Mouse (Mus musculus) embryo, embryonic 9.5 days (tissue): ENCODE results near the gene Stx5a.

Experiments used
- DNase-seq: peaks from one replicate; pipeline ENCODE4 v3.0.0-alpha.2; 2017; ENCODE audit errors: extremely low spot score

The Stx5a gene

DNA sequence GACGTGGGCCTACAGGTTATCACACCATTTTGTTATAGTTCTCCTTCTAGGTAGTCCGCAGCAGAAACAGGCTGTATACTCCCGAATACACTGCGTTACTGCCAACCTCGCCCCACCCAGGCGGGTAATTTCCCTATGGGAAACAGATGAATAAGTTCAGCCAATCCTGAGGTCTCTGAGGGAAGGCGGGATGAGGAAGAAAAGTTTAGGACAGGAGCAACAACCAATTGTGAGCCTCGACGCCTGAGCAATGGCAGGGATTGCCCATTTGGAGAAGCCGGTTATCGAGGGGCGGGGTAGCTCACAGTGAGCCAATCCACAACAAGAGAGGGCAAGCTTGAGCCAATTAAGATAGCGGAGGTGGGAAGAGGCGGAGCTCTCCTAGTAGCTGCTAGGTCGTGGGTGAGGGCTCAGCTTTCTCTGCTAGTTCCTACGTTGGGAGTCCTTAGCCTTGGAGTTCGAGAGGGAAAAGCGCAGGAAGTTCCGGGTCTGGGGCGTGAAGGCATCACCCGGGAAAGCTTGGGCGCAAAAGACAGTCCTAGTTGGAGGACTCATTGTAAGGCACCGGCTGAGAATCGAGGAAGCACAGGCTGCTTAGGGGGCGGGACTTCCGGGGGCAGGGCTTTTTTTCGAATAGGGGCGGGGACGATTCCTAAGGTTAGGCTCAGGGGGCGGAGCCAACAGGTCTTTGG, 61.1 kb downstream of the Stx5a start, which contains the start of gene Zbtb3:
Gene Zbtb3 (plus strand): TSS at position 426 of the 692 bp plus-strand sequence.
- DNase-seq = peak; percentile 95

DNA sequence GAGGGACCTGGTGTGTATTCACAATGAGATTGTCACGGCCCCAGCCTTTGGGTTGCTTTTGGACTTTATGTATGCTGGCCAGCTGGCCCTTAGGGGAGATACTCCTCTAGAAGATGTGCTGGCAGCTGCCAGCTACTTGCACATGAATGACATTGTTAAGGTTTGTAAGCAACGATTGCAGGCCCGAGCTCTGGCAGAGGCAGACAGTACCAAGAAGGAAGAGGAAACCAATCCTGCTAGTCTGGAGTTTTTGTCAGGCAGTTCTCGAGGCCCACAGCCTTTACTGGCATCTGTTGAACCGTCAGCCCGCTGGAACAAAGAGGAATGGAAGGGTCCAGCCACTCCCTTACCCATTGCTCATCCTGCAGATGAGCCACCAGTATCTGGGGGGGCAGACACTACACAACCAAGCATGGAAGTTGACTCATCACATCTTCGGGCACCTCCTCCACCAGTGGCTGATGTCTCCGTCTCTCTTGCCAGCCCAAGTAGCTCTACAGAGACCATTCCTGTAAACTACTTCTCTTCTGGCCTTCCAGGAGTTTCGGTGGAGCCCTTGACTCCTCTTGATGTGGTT, 62.1 kb downstream of the Stx5a start:
- no peak for DNase-seq

DNA sequence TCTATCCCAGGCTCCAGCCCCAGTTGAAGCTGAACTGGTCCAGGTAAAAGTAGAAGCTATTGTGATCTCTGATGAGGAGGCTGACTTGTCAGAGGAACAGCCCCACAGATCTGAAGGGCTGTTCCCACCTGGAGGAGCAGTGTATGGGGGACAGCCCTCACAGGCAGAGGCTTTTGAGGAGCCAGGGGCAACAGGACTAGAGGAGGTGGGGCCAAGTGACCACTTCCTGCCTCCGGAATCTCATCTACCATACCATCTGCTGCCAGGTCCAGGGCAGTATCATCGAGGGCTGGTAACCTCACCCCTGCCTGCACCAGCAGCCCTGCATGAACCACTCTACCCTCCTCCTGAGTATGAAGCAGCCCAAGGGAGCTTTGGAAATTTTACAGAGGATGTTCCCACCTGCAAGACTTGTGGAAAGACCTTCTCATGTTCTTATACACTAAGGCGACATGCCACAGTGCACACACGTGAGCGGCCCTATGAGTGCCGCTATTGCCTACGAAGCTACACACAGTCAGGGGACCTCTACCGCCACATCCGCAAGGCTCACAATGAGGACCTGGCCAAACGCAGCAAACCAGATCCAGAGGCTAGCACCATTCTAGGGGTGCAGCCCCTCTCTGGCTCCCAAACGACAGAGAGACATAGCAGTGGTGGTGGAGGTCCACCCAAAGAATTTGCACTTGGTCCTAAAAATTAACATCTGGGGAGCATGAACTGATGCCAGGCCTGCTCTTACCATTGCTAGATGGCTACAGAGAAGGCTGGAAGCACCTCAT, 62.9 kb downstream of the Stx5a start:
- no peak for DNase-seq
